Mouse (Mus musculus) right cerebral cortex, adult 2 months (tissue): ENCODE measurements at regions not wholly inside any gene's neighbourhood (a gene's known extent, or its start where the extent isn't known, plus 50 kb on each side); places are given as distances from the start of the nearest gene placed in this dataset.
A peak's percentile ranks its signal among the peaks of the same experiment; 100 is the strongest.

ENCODE experiments used
- DNase-seq, 2 experiments: peaks; one replicate each; pipeline ENCODE4 v3.0.0; 2021 to 2022; ENCODE audit warnings: low spot score in 2 of 2

GRCm38 (mm10) chr13:105377038-105377437, 66.4 kb upstream of the Htr1a start:
- peak; percentile 78 to 85 for DNase-seq

GRCm38 (mm10) chr13:105378587-105378986, 64.9 kb upstream of the Htr1a start:
- DNase-seq: no peak

DNA sequence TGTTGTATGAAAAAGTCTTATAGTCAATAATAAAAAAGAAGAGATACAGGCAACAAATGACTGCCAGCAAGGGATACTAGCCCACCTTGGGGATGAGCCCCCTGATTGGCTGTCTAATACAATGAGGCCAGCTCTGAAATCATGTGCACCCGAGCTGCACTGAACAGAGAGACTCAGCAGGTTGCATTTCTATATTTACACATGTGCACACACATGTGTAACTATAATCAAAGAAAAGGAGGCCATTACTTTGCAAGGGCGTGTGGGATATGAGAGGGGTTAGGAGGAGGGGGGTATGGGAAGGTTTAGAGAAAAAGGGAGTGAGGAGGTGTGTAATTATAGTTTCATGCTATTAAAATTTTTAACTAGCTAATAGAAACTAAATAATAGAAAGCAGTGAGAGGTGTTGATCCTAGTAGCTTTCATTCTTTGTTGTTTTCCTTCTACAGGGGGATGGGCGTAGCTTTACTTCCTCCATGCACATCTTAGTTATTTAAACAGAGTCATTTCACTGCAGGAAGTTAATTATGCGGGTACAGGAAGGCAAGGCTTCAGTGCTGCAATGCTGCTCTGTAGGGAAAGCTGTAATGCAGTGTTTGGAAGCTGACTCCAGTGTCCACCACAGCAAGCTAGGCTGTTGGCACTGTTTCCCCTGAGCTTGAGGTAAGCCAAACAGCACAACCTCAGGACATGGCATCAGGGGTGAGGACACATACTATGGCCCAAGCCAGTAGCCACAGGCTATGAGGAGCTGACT, 56.2 kb upstream of the Htr1a start:
- no peak for DNase-seq
